Mouse (Mus musculus) mature B cell (primary cell): ENCODE data around the gene Sstr4.

Experiments
- in situ Hi-C: fragments of 300-500 bp; cut with MboI; formaldehyde crosslinking; loops from 2 replicates; pipeline ENCODE4 v1.14.3; 2019

The Sstr4 gene

DNA sequence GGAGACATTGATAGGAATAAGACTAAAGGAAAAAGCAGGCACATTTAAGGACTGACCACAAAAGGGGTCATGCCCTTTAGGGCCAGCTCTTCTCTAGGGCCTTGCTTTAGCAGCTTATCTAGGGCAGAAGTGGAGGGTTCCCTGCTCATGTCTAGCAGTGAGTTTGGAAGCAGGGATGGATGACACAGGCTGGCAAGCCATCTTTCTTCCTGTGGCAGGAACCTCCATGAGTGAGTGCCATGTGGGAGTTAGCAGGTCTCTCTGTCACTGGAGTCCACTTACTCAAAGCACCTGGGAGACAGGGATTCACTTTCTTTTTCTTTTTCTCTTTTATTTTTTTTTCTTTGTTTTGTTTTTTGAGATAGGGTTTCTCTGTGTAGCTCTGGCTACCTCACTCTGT, 1.3 kb upstream of the Sstr4 start:
- in situ Hi-C loops = no loop called here

DNA sequence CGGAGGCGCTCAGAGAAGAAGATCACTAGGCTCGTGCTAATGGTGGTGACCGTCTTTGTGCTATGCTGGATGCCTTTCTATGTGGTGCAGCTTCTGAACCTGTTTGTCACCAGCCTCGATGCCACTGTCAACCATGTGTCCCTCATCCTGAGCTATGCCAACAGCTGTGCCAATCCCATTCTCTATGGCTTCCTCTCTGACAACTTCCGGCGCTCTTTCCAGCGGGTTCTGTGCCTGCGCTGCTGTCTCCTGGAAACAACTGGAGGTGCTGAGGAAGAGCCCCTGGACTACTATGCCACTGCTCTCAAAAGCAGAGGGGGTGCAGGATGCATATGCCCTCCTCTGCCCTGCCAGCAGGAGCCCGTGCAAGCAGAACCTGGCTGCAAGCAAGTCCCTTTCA, 1.1 kb downstream of the Sstr4 start:
- in situ Hi-C loops = no loop called here

- in situ Hi-C loops = no loop called here
Measured at GRCm38 (mm10) chr2:148397015-148397783, 2.1 kb downstream of the Sstr4 start.

GRCm38 (mm10) chr2:148397784-148398100, 2.6 kb downstream of the Sstr4 start:
- in situ Hi-C loops = no loop called here

DNA sequence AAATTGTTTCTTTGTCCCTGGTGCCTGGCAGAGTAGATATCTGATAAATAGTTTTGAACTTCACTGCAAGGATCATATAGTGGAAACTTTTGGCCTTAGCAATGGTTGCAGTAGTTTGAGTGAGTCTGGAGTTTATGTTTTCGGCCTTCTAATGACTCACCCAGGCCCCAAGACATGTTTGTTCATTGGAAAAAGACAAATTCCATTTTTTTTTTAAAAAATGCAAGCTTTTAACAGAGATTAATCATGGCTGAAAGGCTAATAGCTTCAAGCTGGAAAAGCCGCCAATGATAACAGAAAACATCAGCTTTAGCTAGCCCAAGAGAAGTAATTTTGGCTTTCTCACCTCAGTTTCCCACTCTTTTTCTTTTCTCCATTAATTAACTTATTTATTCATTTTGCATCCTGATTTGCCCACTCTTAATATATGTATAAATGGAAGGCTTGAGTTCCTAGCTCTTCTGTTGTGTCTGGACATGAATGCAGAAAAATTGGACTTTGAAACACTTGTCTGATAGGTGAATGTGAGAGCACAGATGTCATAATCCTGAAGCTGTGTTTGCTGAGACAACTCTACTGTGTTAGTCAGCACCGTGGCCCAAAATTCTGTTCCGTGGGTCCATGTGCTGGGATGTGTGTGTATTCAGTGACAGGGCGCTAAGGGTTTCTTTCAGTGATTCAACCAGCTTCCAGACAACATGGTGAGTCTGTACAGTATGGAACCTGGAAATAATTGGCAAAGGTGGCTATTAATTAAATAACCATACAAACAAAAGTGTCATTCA, 3.9 kb downstream of the Sstr4 start:
- in situ Hi-C loops = no loop called here

GRCm38 (mm10) chr2:148402227-148402626, 7.1 kb downstream of the Sstr4 start:
- in situ Hi-C loops = loop anchor here (10.0 kb wide), 1 partner anchor 173 kb away; no protein-coding TSS in a partner anchor

DNA sequence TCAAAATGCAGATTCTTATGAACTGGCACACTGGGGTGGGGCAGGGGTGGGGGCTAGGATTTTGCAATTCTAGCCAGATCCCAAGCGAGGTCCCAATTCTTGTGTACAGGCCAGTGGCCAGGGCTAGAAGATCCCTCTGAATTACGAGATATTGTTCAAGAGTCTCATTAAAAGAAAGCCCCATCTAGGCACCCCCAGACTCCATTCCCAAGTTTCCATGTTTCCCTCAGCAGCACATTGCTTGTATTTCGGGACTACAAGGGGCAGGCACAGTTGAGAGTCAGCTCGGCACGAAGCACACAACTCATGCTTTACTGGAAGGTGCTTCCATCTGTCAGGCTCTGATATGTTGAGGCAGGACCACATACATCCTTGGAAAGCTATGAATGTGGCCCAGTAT, 9.8 kb downstream of the Sstr4 start:
- in situ Hi-C loops = loop anchor here (10.0 kb wide), 1 partner anchor 170 kb away; no protein-coding TSS in a partner anchor

- in situ Hi-C loops = loop anchor here (10.0 kb wide), 1 partner anchor 168 kb away; no protein-coding TSS in a partner anchor
Measured at GRCm38 (mm10) chr2:148406160-148406970, 11.2 kb downstream of the Sstr4 start.

- in situ Hi-C loops = loop anchor here (10.0 kb wide), 1 partner anchor 168 kb away; no protein-coding TSS in a partner anchor
Measured at GRCm38 (mm10) chr2:148406971-148407869, 12.1 kb downstream of the Sstr4 start.

GRCm38 (mm10) chr2:148407870-148408760, 13.0 kb downstream of the Sstr4 start, which contains the start of gene Thbd:
Gene Thbd, minus strand, starts transcription at chr2:148408188.
- in situ Hi-C loops = loop anchor here (10.0 kb wide), 1 partner anchor 167 kb away; no protein-coding TSS in a partner anchor

GRCm38 (mm10) chr2:148408761-148409120, 13.6 kb downstream of the Sstr4 start:
- in situ Hi-C loops = loop anchor here (10.0 kb wide), 1 partner anchor 166 kb away; no protein-coding TSS in a partner anchor

DNA sequence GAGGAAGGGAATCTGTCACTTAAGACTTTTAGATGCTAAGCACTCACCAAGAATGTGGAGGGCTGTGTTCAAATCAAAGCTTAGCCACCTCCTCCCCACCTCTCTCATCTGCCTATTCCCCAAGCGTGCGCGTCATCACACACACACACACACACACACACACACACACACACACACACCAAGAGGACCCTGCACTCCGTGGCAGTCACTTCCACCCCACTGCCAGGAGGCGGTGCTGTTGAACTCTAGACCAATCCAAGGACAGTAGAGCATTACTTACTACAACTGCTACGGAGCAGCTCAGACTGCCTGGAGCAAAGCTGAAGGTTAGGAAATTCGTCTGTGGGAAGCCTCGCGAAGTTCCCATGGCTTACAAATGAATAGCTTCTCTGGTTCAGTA, 14.0 kb downstream of the Sstr4 start:
- in situ Hi-C loops = loop anchor here (10.0 kb wide), 1 partner anchor 166 kb away; no protein-coding TSS in a partner anchor

GRCm38 (mm10) chr2:148409821-148410220, 14.7 kb downstream of the Sstr4 start:
- in situ Hi-C loops = loop anchor here (10.0 kb wide), 1 partner anchor 165 kb away; no protein-coding TSS in a partner anchor

- in situ Hi-C loops = no loop called here
Measured at GRCm38 (mm10) chr2:148419151-148419550, 24.0 kb downstream of the Sstr4 start.

DNA sequence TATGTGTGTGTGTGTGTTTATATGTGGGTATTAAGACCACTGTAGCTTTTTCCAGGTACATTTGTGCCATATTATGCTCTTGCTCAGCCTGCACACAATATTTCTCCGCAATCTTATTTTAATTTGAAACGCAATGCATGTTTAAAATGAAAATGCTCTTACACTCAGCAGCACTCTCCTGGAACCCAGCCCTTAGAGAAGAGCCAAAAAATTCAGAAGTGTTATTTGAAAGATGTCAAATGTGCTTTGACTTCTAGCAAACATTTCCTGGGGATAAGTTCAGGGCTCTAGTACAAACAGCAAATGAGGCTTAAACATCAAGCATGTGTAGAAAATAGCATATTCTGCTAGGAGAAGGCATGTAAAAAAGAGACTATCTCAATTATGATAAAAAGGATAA, 24.6 kb downstream of the Sstr4 start:
- in situ Hi-C loops = no loop called here

DNA sequence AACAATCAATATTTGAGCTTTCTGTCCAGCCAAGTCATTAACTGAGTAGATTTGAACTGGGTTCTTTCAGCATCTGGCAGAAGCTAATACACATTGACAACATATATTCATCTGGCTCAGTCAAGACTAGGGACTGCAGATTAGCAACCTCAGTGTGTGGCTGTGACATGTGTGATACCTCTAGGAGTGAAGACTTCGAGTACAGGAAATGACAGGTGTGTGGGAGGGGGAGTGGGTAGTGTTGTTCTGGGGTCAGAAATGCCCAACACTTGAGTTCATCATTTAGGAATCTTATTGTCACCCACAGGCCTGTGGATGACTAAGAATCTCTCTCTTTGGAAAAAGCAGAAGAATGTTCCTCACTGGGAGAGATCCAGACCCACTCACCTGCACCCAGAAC, 26.0 kb downstream of the Sstr4 start:
- in situ Hi-C loops = no loop called here

DNA sequence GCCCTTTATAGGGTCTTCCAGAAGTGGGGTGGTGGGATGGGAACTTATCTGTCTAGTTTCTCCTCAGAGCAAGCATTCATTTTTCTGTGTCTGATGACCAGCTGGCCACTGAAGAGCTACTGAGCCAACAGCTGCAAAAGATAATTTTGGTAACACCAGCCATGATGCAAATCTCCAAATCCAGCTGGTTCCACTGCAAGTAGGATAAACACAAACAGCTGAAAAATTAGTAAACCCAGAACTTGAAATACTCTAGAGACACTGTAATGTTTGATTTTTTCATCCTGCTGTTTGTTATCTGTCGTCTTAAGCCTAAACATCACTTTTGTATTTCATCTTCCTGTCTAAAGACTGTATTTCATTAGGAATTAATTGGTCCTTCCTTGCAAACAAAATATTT, 26.6 kb downstream of the Sstr4 start:
- in situ Hi-C loops = no loop called here

- in situ Hi-C loops = no loop called here
Measured at GRCm38 (mm10) chr2:148425709-148426382, 30.7 kb downstream of the Sstr4 start.

DNA sequence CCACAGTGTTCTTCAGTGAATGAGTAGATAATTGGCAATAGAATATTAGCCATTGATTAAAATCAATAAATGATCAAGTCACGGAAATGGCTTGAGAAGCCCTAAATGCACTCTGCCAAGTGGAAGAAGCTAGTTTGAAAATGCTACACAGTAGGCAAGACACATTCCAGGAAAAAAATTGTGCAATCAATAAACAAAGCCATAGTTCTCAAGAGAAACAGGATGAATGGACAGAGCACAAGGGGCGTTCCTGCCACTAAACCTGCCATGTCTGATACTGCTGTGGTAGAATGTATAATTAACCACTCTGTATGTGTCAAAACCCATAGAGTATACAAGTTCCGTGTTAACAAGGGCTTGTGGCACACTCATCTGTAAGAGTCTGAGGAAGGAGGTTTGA, 32.4 kb downstream of the Sstr4 start:
- in situ Hi-C loops = no loop called here
